Mouse (Mus musculus) induced T-regulatory cell, adult 2 months (primary cell): Measurements from ENCODE around the gene Sypl.

ENCODE experiments used
- DNase-seq: peaks from one replicate; pipeline ENCODE4 v3.0.0-alpha.2; 2012; ENCODE audit warnings: low read depth

Gene Sypl

GRCm38 (mm10) chr12:32943951-32944350, 9.7 kb upstream of the Sypl start:
- no peak for DNase-seq

- DNase-seq = no peak
Measured at GRCm38 (mm10) chr12:32944884-32945454, 8.7 kb upstream of the Sypl start.

- DNase-seq = peak; percentile 20
Measured at GRCm38 (mm10) chr12:32946376-32946775, 7.3 kb upstream of the Sypl start.

- DNase-seq = peak; percentile 77
Measured at GRCm38 (mm10) chr12:32952416-32952815, 1.3 kb upstream of the Sypl start.

GRCm38 (mm10) chr12:32953066-32953465, 625 bp upstream of the Sypl start:
- no peak for DNase-seq

- DNase-seq = peak; percentile 93
Measured at GRCm38 (mm10) chr12:32954216-32955021, 728 bp downstream of the Sypl start.

- DNase-seq = no peak
Measured at GRCm38 (mm10) chr12:32955037-32955436, 1.3 kb downstream of the Sypl start.

- peak; percentile 24 for DNase-seq
Measured at GRCm38 (mm10) chr12:32957211-32957610, 3.5 kb downstream of the Sypl start.

GRCm38 (mm10) chr12:32962132-32962531, 8.4 kb downstream of the Sypl start:
- no peak for DNase-seq

- DNase-seq = no peak
Measured at GRCm38 (mm10) chr12:32963858-32964257, 10.2 kb downstream of the Sypl start.

- no peak for DNase-seq
Measured at GRCm38 (mm10) chr12:32972287-32972686, 18.6 kb downstream of the Sypl start.

GRCm38 (mm10) chr12:32974893-32975292, 21.2 kb downstream of the Sypl start:
- no peak for DNase-seq

- DNase-seq = no peak
Measured at GRCm38 (mm10) chr12:32975501-32975900, 21.8 kb downstream of the Sypl start.

- no peak for DNase-seq
Measured at GRCm38 (mm10) chr12:32982631-32983030, 28.9 kb downstream of the Sypl start.

GRCm38 (mm10) chr12:32983081-32983480, 29.4 kb downstream of the Sypl start:
- DNase-seq = no peak

GRCm38 (mm10) chr12:32986284-32986683, 32.6 kb downstream of the Sypl start:
- no peak for DNase-seq

- DNase-seq = no peak
Measured at GRCm38 (mm10) chr12:32989731-32990130, 36.0 kb downstream of the Sypl start.

- no peak for DNase-seq
Measured at GRCm38 (mm10) chr12:32994081-32994480, 40.4 kb downstream of the Sypl start.

- no peak for DNase-seq
Measured at GRCm38 (mm10) chr12:32995081-32995834, 41.6 kb downstream of the Sypl start.

- DNase-seq = peak; percentile 16
Measured at GRCm38 (mm10) chr12:32998766-32999165, 45.1 kb downstream of the Sypl start.

- DNase-seq = peak; percentile 22
Measured at GRCm38 (mm10) chr12:32999778-33000177, 46.1 kb downstream of the Sypl start.

GRCm38 (mm10) chr12:33000402-33000801, 46.7 kb downstream of the Sypl start:
- DNase-seq = no peak
